In genomic region chr1:72253881-72254491, GRCm38 (mm10) we compare ENCODE assay signal across 7 mouse cellular contexts. TPM values are rescaled to one million over a fixed set of nuclear protein-coding genes. Genes with fewer than 3 reads are reported as not detected.
DNase-seq lines count a peak whose midpoint lies in the region; ATAC-seq and TF ChIP-seq lines count a peak whose summit lies in the region.

No protein-coding gene starts in this region.

- DNase-seq in left cerebral cortex, adult 2 months (ENCODE audit: extremely low spot score in 1 of 2, low spot score in 2 of 2), result peak in 1 of 2 experiments; percentile 19
- no peak for DNase-seq in left cerebral cortex, adult 18-20 months (ENCODE audit: low spot score in 2 of 2)
- DNase-seq in ZHBTc4 (ENCODE audit: low read depth, low spot score), result peak; percentile 44
- no peak for DNase-seq in limb, embryonic 11.5 days (ENCODE audit: low spot score)
- DNase-seq in left cerebral cortex, adult 9 months (ENCODE audit: low spot score in 2 of 2), result no peak

- peak overlapping the region; percentile 69 for H3K9ac ChIP-seq in embryonic facial prominence, embryonic 13.5 days
- H3K9ac ChIP-seq in limb, embryonic 11.5 days (ENCODE audit: low read length), result no peak overlapping the region
- peak overlapping the region; percentile 43 for H3K9ac ChIP-seq in neural tube, embryonic 14.5 days (replicated peaks; ENCODE audit: low read depth, low read length)

- no peaks in the 10 kb centered on the region for H3K9me3 ChIP-seq in embryonic facial prominence, embryonic 13.5 days
- H3K9me3 ChIP-seq in limb, embryonic 11.5 days (ENCODE audit: control insufficient read depth, low read length), result no peaks in the 10 kb centered on the region
- H3K9me3 ChIP-seq in neural tube, embryonic 14.5 days (ENCODE audit: control insufficient read depth, low read length), result no peaks in the 10 kb centered on the region

- peak overlapping the region; percentile 65 for H3K4me2 ChIP-seq in embryonic facial prominence, embryonic 13.5 days
- peak overlapping the region; percentile 60 for H3K4me2 ChIP-seq in limb, embryonic 11.5 days (ENCODE audit: low read depth, severe bottlenecking)
- H3K4me2 ChIP-seq in neural tube, embryonic 14.5 days (ENCODE audit: low read depth, low read length), result peak overlapping the region; percentile 50

- TF ChIP-seq CTCF in left cerebral cortex, adult 2 months (IDR thresholded peaks at IDR 0.05), result no peak

- no peaks in the 10 kb centered on the region for H3K36me3 ChIP-seq in embryonic facial prominence, embryonic 13.5 days
- H3K36me3 ChIP-seq in limb, embryonic 11.5 days (ENCODE audit: control insufficient read depth, insufficient read depth, low read length), result no peaks in the 10 kb centered on the region
- no peaks in the 10 kb centered on the region for H3K36me3 ChIP-seq in neural tube, embryonic 14.5 days (ENCODE audit: control insufficient read depth, insufficient read depth, low read length)

- WGBS in embryonic facial prominence, embryonic 13.5 days, result 48% methylated on average over 11 of the region's 11 CpGs
- WGBS in limb, embryonic 11.5 days, result 40% methylated on average over 11 of the region's 11 CpGs
- 33% methylated on average over 11 of the region's 11 CpGs for WGBS in neural tube, embryonic 14.5 days

- peaks cover 16% of the 10 kb centered on the region for H3K4me1 ChIP-seq in embryonic facial prominence, embryonic 13.5 days
- 0 out of 2 replicates have a peak, but pooled peaks cover 3% of the 10 kb centered on the region for H3K4me1 ChIP-seq in limb, embryonic 11.5 days (ENCODE audit: control insufficient read depth, insufficient read depth, low read length)
- peaks cover 5% of the 10 kb centered on the region for H3K4me1 ChIP-seq in neural tube, embryonic 14.5 days (ENCODE audit: control insufficient read depth, insufficient read depth, low read length)

- no peaks in the 10 kb centered on the region for H3K27me3 ChIP-seq in embryonic facial prominence, embryonic 13.5 days
- no peaks in the 10 kb centered on the region for H3K27me3 ChIP-seq in limb, embryonic 11.5 days (ENCODE audit: control insufficient read depth, insufficient read depth, low read length)
- H3K27me3 ChIP-seq in neural tube, embryonic 14.5 days (ENCODE audit: control insufficient read depth, insufficient read depth, low read length), result no peaks in the 10 kb centered on the region

- peak overlapping the region; percentile 90; the same call in 1 of the 2 replicates for H3K27ac ChIP-seq in left cerebral cortex, adult 2 months
- peak overlapping the region; percentile 95 for H3K27ac ChIP-seq in embryonic facial prominence, embryonic 13.5 days
- H3K27ac ChIP-seq in limb, embryonic 11.5 days (replicated peaks; ENCODE audit: low read depth, low read length), result no peak overlapping the region
- no peak overlapping the region for H3K27ac ChIP-seq in neural tube, embryonic 14.5 days (ENCODE audit: low read depth, low read length)

- intact Hi-C loops in left cerebral cortex, adult 2 months (cut with DNase I), result loop anchor here (1.0 kb wide), 1 partner anchor 9 kb away; no protein-coding TSS in a partner anchor

- no peak for ATAC-seq in embryonic facial prominence, embryonic 13.5 days (ENCODE audit: insufficient number of reproducible peaks, insufficient read depth, low FRiP score, low TSS enrichment, low read depth)
- ATAC-seq in limb, embryonic 11.5 days (ENCODE audit: insufficient number of reproducible peaks, low FRiP score, low TSS enrichment, low read depth), result no peak
- ATAC-seq in neural tube, embryonic 14.5 days (ENCODE audit: low read depth), result no peak

- peak overlapping the region; percentile 56 for H3K4me3 ChIP-seq in left cerebral cortex, adult 2 months
- H3K4me3 ChIP-seq in embryonic facial prominence, embryonic 13.5 days, result peak overlapping the region; percentile 46
- peak overlapping the region; percentile 29; the same call in 1 of the 2 replicates for H3K4me3 ChIP-seq in limb, embryonic 11.5 days (ENCODE audit: low read depth, low read length)
- peak overlapping the region; percentile 36 for H3K4me3 ChIP-seq in neural tube, embryonic 14.5 days (ENCODE audit: low read depth, low read length)

RNA-seq across cellular contexts. Expression of gene Pecr, which starts 30.1 kb away (rescaled TPM):
- 1 to 10 TPM; 4.8 to 5.6 TPM for total RNA-seq in left cerebral cortex, adult 2 months (2021)
- total RNA-seq in left cerebral cortex, adult 18-20 months (2021), result 1 to 10 TPM; 5.1 to 6.4 TPM
- 36.2 and 43.1 TPM in 2 replicates for polyA plus RNA-seq in embryonic facial prominence, embryonic 13.5 days (2015; fragmentation: Nextera tagmentation; extraction: Ambion mirVana)
- polyA plus RNA-seq in limb, embryonic 11.5 days (2014; fragmentation: Nextera tagmentation; extraction: Ambion mirVana), result 28.9 and 30.1 TPM in 2 replicates
- polyA plus RNA-seq in neural tube, embryonic 14.5 days (2014; fragmentation: Nextera tagmentation; extraction: Ambion mirVana), result 7.6 and 8.5 TPM in 2 replicates

RNA-seq across cellular contexts. Expression of gene Tmem169, which starts 30.2 kb away (rescaled TPM):
- total RNA-seq in left cerebral cortex, adult 2 months (2021), result 10 to 100 TPM; 17.7 to 19.4 TPM
- 10 to 100 TPM; 13.7 to 14.1 TPM for total RNA-seq in left cerebral cortex, adult 18-20 months (2021)
- polyA plus RNA-seq in embryonic facial prominence, embryonic 13.5 days (2015; fragmentation: Nextera tagmentation; extraction: Ambion mirVana), result 3.5 and 4.8 TPM in 2 replicates
- polyA plus RNA-seq in limb, embryonic 11.5 days (2014; fragmentation: Nextera tagmentation; extraction: Ambion mirVana), result 4.5 and 5.2 TPM in 2 replicates
- 35.2 and 35.5 TPM in 2 replicates for polyA plus RNA-seq in neural tube, embryonic 14.5 days (2014; fragmentation: Nextera tagmentation; extraction: Ambion mirVana)

RNA-seq across cellular contexts. Expression of gene Mreg, which starts 41.9 kb away (rescaled TPM):
- total RNA-seq in left cerebral cortex, adult 2 months (2021), result 1 to 10 TPM; 4.1 to 4.9 TPM
- 1 to 10 TPM; 5.2 to 6.1 TPM for total RNA-seq in left cerebral cortex, adult 18-20 months (2021)
- 3.9 and 4.2 TPM in 2 replicates for polyA plus RNA-seq in embryonic facial prominence, embryonic 13.5 days (2015; fragmentation: Nextera tagmentation; extraction: Ambion mirVana)
- polyA plus RNA-seq in limb, embryonic 11.5 days (2014; fragmentation: Nextera tagmentation; extraction: Ambion mirVana), result 3.9 and 4.2 TPM in 2 replicates
- 3.0 and 3.1 TPM in 2 replicates for polyA plus RNA-seq in neural tube, embryonic 14.5 days (2014; fragmentation: Nextera tagmentation; extraction: Ambion mirVana)

RNA-seq across cellular contexts. Expression of gene Xrcc5, which starts 53.2 kb away (rescaled TPM):
- total RNA-seq in left cerebral cortex, adult 2 months (2021), result 10 to 100 TPM; 16.9 to 18.2 TPM
- 10 to 100 TPM; 18.5 to 22.2 TPM for total RNA-seq in left cerebral cortex, adult 18-20 months (2021)
- polyA plus RNA-seq in embryonic facial prominence, embryonic 13.5 days (2015; fragmentation: Nextera tagmentation; extraction: Ambion mirVana), result 46.9 and 49.8 TPM in 2 replicates
- polyA plus RNA-seq in limb, embryonic 11.5 days (2014; fragmentation: Nextera tagmentation; extraction: Ambion mirVana), result 78.9 and 84.2 TPM in 2 replicates
- 17.1 and 20.7 TPM in 2 replicates for polyA plus RNA-seq in neural tube, embryonic 14.5 days (2014; fragmentation: Nextera tagmentation; extraction: Ambion mirVana)

Comparison
In these comparisons a context has a peak if more than half of its experiments do, and no peak if none do; other contexts are left out.
1. H3K27ac ChIP-seq: peak in left cerebral cortex, adult 2 months (single experiment) and embryonic facial prominence, embryonic 13.5 days (single experiment); none in limb, embryonic 11.5 days (single experiment) and neural tube, embryonic 14.5 days (single experiment).
2. Peak in every context shown above with its lines, with median percentiles within 50 percentile points of each other: H3K4me3 ChIP-seq and H3K4me2 ChIP-seq.